ENCODE assay signal across 30 mouse cellular contexts in genomic region chr4:140688826-140689425, GRCm38 (mm10). TPM values are rescaled to one million over a fixed set of nuclear protein-coding genes. Genes with fewer than 3 reads are reported as not detected.
DNase-seq lines count a peak whose midpoint lies in the region; ATAC-seq and TF ChIP-seq lines count a peak whose summit lies in the region.
"Had no signal": no experiment of that assay in that cellular context is flagged by ENCODE, and none has a peak within 500 bp of the region (broad histone marks: within the 10 kb centered on the region; RNA-seq: fewer than 3 reads in every experiment).

No protein-coding gene starts in this region.

- 60% methylated on average over 5 of the region's 5 CpGs for WGBS in lung, postnatal 0 days

- H3K4me3 ChIP-seq in ES-Bruce4 (ENCODE audit: low read depth, low read length) (no peak overlapping the region), myocyte (no peak overlapping the region)
- H3K4me3 ChIP-seq in bone marrow macrophage, adult 2 months (ENCODE audit: insufficient read depth, low read length), result no peak overlapping the region
- H3K4me3 ChIP-seq in lung, postnatal 0 days (ENCODE audit: low read depth, low read length), result no peak overlapping the region
- H3K4me3 ChIP-seq: embryonic facial prominence, embryonic 15.5 days; forebrain, embryonic 15.5 days; heart, embryonic 12.5 days; hindbrain, embryonic 10.5 days; neural tube, embryonic 12.5 days; stomach, embryonic 15.5 days had no signal

- H3K9me3 ChIP-seq in ES-Bruce4 (replicated peaks; ENCODE audit: control insufficient read depth, insufficient read depth, low read length, poor library complexity, severe bottlenecking), result no peaks in the 10 kb centered on the region
- no peaks in the 10 kb centered on the region for H3K9me3 ChIP-seq in lung, postnatal 0 days (ENCODE audit: low read length)
- H3K9me3 ChIP-seq: embryonic facial prominence, embryonic 15.5 days; forebrain, embryonic 15.5 days; heart, embryonic 12.5 days; hindbrain, embryonic 10.5 days; neural tube, embryonic 12.5 days; stomach, embryonic 15.5 days had no signal

- no peaks in the 10 kb centered on the region for H3K27me3 ChIP-seq in ES-Bruce4 (ENCODE audit: control insufficient read depth, insufficient read depth, low read length, poor library complexity, severe bottlenecking)
- no peaks in the 10 kb centered on the region for H3K27me3 ChIP-seq in myocyte (ENCODE audit: control insufficient read depth, insufficient read depth, insufficient read length)
- H3K27me3 ChIP-seq in lung, postnatal 0 days (replicated peaks; ENCODE audit: insufficient read depth, low read length), result no peaks in the 10 kb centered on the region
- H3K27me3 ChIP-seq: embryonic facial prominence, embryonic 15.5 days; forebrain, embryonic 15.5 days; stomach, embryonic 15.5 days had no signal

- no peak for TF ChIP-seq EP300 in ES-Bruce4 (IDR thresholded peaks at IDR 0.05; ENCODE audit: insufficient read depth, low read depth, low read length)
- TF ChIP-seq EP300 in lung, postnatal 0 days (IDR thresholded peaks at IDR 0.05), result no peak

- H3K4me1 ChIP-seq in ES-Bruce4 (ENCODE audit: control insufficient read depth, insufficient read depth, low read length), result peaks cover 13% of the 10 kb centered on the region
- H3K4me1 ChIP-seq in bone marrow macrophage, adult 2 months (ENCODE audit: control insufficient read depth, insufficient read depth, low read length), result peaks cover 42% of the 10 kb centered on the region
- 0 out of 2 replicates have a peak, but pooled peaks cover 5% of the 10 kb centered on the region for H3K4me1 ChIP-seq in lung, postnatal 0 days (ENCODE audit: insufficient read depth, low read depth, low read length)

- no peak for ATAC-seq in lung, postnatal 0 days
- ATAC-seq: forebrain, embryonic 15.5 days; hindbrain, postnatal 0 days; intestine, postnatal 0 days had no signal

- H3K36me3 ChIP-seq in ES-Bruce4 (ENCODE audit: control insufficient read depth, insufficient read depth, low read length, poor library complexity, severe bottlenecking) (no peaks in the 10 kb centered on the region), myocyte (ENCODE audit: control insufficient read depth, insufficient read depth) (no peaks in the 10 kb centered on the region)
- no peaks in the 10 kb centered on the region for H3K36me3 ChIP-seq in lung, postnatal 0 days (ENCODE audit: insufficient read depth, low read length)
- H3K36me3 ChIP-seq: embryonic facial prominence, embryonic 15.5 days; forebrain, embryonic 15.5 days; heart, embryonic 12.5 days; hindbrain, embryonic 10.5 days; neural tube, embryonic 12.5 days; stomach, embryonic 15.5 days had no signal

- TF ChIP-seq POLR2A in ES-Bruce4 (IDR thresholded peaks at IDR 0.05; ENCODE audit: insufficient read depth, low read length) (no peak), myocyte (IDR thresholded peaks at IDR 0.05; ENCODE audit: insufficient read length, low read depth) (no peak)
- TF ChIP-seq POLR2A in bone marrow macrophage, adult 2 months (IDR thresholded peaks at IDR 0.05; ENCODE audit: borderline replicate concordance, low read depth, low read length), result no peak

- H3K9ac ChIP-seq in ES-Bruce4 (ENCODE audit: low read depth, poor library complexity, severe bottlenecking), result peak overlapping the region; percentile 46
- H3K9ac ChIP-seq in lung, postnatal 0 days (replicated peaks; ENCODE audit: low read depth), result no peak overlapping the region
- H3K9ac ChIP-seq: embryonic facial prominence, embryonic 15.5 days; forebrain, embryonic 15.5 days; heart, embryonic 12.5 days; lung, embryonic 14.5 days; neural tube, embryonic 12.5 days; stomach, embryonic 15.5 days had no signal

- no peak for TF ChIP-seq CTCF in ES-Bruce4 (IDR thresholded peaks at IDR 0.05; ENCODE audit: low read depth, low read length)
- no peak for TF ChIP-seq CTCF in bone marrow macrophage, adult 2 months (IDR thresholded peaks at IDR 0.05; ENCODE audit: low read depth, low read length)
- no peak for TF ChIP-seq CTCF in lung, postnatal 0 days (IDR thresholded peaks at IDR 0.05)

- peak; percentile 91 for DNase-seq in A20 (ENCODE audit: low read depth, low spot score)
- DNase-seq in gastrocnemius, postnatal 4 days (ENCODE audit: low spot score in 2 of 2), result no peak
- no peak for DNase-seq in lung, postnatal 0 days (ENCODE audit: low spot score)
- no peak for DNase-seq in spleen, adult 12 weeks (ENCODE audit: low spot score)
- DNase-seq: adrenal gland, postnatal 36 days; cerebellum, adult 11-12 months; cerebellum, postnatal 36 days; gastrocnemius, postnatal 10 days; heart, postnatal 10 days; lung, postnatal 36 days; midbrain, embryonic 14.5 days; right cerebral cortex, postnatal 14 days; thymus, adult 2 months had no signal

- peak overlapping the region; percentile 95 for H3K27ac ChIP-seq in ES-Bruce4 (ENCODE audit: insufficient read depth, low read length)
- peak overlapping the region; percentile 75 for H3K27ac ChIP-seq in bone marrow macrophage, adult 2 months (ENCODE audit: insufficient read depth, low read depth, low read length)
- no peak overlapping the region for H3K27ac ChIP-seq in lung, postnatal 0 days (ENCODE audit: low read length)
- H3K27ac ChIP-seq: embryonic facial prominence, embryonic 15.5 days; forebrain, embryonic 15.5 days; hindbrain, embryonic 10.5 days; hindbrain, postnatal 0 days; neural tube, embryonic 12.5 days had no signal

- peak overlapping the region; percentile 71 for H3K4me2 ChIP-seq in myocyte (ENCODE audit: low read depth)
- H3K4me2 ChIP-seq in lung, postnatal 0 days (replicated peaks; ENCODE audit: low read depth, low read length), result no peak overlapping the region
- H3K4me2 ChIP-seq: embryonic facial prominence, embryonic 15.5 days; forebrain, embryonic 15.5 days; heart, embryonic 12.5 days; lung, embryonic 14.5 days; neural tube, embryonic 12.5 days; stomach, embryonic 15.5 days had no signal

- no peaks in the 10 kb centered on the region for H3K79me2 ChIP-seq in myocyte (ENCODE audit: control insufficient read depth, insufficient read depth)

- H3ac ChIP-seq in myocyte (ENCODE audit: control insufficient read depth, insufficient read length), result no peak overlapping the region

TF ChIP-seq in myocyte, 11 proteins besides CTCF, POLR2A, EP300 and RAD21:
- TF ChIP-seq MAX (IDR thresholded peaks at IDR 0.05; ENCODE audit: low read depth) (no peak), USF1 (IDR thresholded peaks at IDR 0.05; ENCODE audit: low read depth) (no peak), CEBPB (IDR thresholded peaks at IDR 0.05; ENCODE audit: insufficient read depth, poor library complexity, severe bottlenecking) (no peak)

RNA-seq across cellular contexts. Expression of gene Rcc2, which starts 11.4 kb away (rescaled TPM):
- polyA plus RNA-seq in ES-Bruce4 (2011; ENCODE audit: insufficient read depth, insufficient read length, low read depth, missing spikeins) (222 and 227 TPM in 2 replicates), myocyte (2012; fragmentation: generic; extraction: Trizol) (167 TPM)
- 57.1 and 63.4 TPM in 2 replicates for polyA plus RNA-seq in bone marrow macrophage, adult 2 months (2012; ENCODE audit: insufficient read depth, insufficient read length, missing spikeins)
- 10 to 100 TPM; 43.3 to 44.1 TPM for total RNA-seq in gastrocnemius, postnatal 4 days (2021)
- 17.0 and 21.1 TPM in 2 replicates for polyA plus RNA-seq in lung, postnatal 0 days (2015; fragmentation: Nextera tagmentation; extraction: Ambion mirVana)

RNA-seq across cellular contexts. Expression of gene Arhgef10l, which starts 23.1 kb away (rescaled TPM):
- 7.5 and 7.7 TPM in 2 replicates for polyA plus RNA-seq in ES-Bruce4 (2011; ENCODE audit: insufficient read depth, insufficient read length, low read depth, missing spikeins)
- 71.0 and 85.4 TPM in 2 replicates for polyA plus RNA-seq in bone marrow macrophage, adult 2 months (2012; ENCODE audit: insufficient read depth, insufficient read length, missing spikeins)
- polyA plus RNA-seq in myocyte (2012; fragmentation: generic; extraction: Trizol), result 34.7 TPM
- total RNA-seq in gastrocnemius, postnatal 4 days (2021), result 10 to 100 TPM; 53.6 to 54.6 TPM
- 9.3 and 9.5 TPM in 2 replicates for polyA plus RNA-seq in lung, postnatal 0 days (2015; fragmentation: Nextera tagmentation; extraction: Ambion mirVana)

RNA-seq across cellular contexts. Expression of gene Padi6, which starts 53.5 kb away (rescaled TPM):
- polyA plus RNA-seq in ES-Bruce4 (2011; ENCODE audit: insufficient read depth, insufficient read length, low read depth, missing spikeins) (0.29 TPM in 1 of 2 replicates, not detected in the other), myocyte (2012; fragmentation: generic; extraction: Trizol) (0.20 TPM)
- not detected in 2 replicates for polyA plus RNA-seq in bone marrow macrophage, adult 2 months (2012; ENCODE audit: insufficient read depth, insufficient read length, missing spikeins)
- total RNA-seq in gastrocnemius, postnatal 4 days (2021), result under 1 TPM in 1 of 2 experiments, not detected in 1; 0.10 TPM
- 0.26 TPM in 1 of 2 replicates, not detected in the other for polyA plus RNA-seq in lung, postnatal 0 days (2015; fragmentation: Nextera tagmentation; extraction: Ambion mirVana)
- total RNA-seq: adrenal gland, adult 18-20 months; adrenal gland, postnatal 36 days; gastrocnemius, postnatal 10 days; heart, postnatal 10 days; layer of hippocampus, adult 8-10 months; megakaryocyte-erythroid progenitor cell, adult 5-6 weeks had no signal
- polyA plus RNA-seq: embryonic facial prominence, embryonic 15.5 days; heart, embryonic 12.5 days; hindbrain, embryonic 10.5 days; intestine, postnatal 0 days; kidney, embryonic 14.5 days; limb, embryonic 14.5 days; lung, embryonic 14.5 days; midbrain, embryonic 14.5 days; neural tube, embryonic 12.5 days had no signal
